Mouse (Mus musculus) right cerebral cortex, adult 2 months (tissue): ENCODE results near the gene Fthl17b.
"Not testable (repeated sequence)": the region's sequence is repeated elsewhere in the genome, so short reads cannot be mapped to it uniquely, and the experiment has no call there.

Experiments
- DNase-seq, 2 experiments: peaks; one replicate each; pipeline ENCODE4 v3.0.0; 2021 to 2022; ENCODE audit warnings: low spot score in 2 of 2

The Fthl17b gene

GRCm38 (mm10) chrX:8962875-8963274 is at the start of gene Fthl17b:
Gene Fthl17b, minus strand, starts transcription at chrX:8962975.
- not testable (repeated sequence) for DNase-seq

- DNase-seq = not testable (repeated sequence)
Measured at GRCm38 (mm10) chrX:8986655-8987054, 23.9 kb upstream of the Fthl17b start, which contains the start of gene Fthl17d. Gene Fthl17d, minus strand, starts transcription at chrX:8986755.

GRCm38 (mm10) chrX:8976459-8976858 is 13.7 kb upstream of the Fthl17b start, which contains the start of gene Fthl17c:
Gene Fthl17c, minus strand, starts transcription at chrX:8976559.
- not testable (repeated sequence) for DNase-seq

DNA sequence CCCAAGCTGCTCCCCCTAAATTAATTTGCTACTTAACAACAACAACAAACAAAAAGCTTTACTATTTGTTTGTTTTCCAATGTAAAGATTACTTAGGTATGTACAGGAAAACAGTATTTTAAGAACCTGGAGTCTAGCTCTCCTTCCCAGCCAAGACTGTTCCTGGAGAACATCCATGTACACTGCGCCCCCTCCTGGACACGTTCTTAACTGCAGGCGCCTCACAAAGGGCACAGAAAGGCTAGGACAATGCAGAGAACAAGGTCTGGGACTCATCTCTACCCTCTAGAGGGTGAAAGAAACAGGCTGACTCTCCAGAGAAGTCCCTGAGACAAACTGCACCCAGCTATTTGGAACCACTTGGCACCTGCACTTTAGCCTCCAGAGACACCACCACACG is 1.8 kb upstream of the Fthl17b start:
- DNase-seq = peak; percentile 3 to 5

DNA sequence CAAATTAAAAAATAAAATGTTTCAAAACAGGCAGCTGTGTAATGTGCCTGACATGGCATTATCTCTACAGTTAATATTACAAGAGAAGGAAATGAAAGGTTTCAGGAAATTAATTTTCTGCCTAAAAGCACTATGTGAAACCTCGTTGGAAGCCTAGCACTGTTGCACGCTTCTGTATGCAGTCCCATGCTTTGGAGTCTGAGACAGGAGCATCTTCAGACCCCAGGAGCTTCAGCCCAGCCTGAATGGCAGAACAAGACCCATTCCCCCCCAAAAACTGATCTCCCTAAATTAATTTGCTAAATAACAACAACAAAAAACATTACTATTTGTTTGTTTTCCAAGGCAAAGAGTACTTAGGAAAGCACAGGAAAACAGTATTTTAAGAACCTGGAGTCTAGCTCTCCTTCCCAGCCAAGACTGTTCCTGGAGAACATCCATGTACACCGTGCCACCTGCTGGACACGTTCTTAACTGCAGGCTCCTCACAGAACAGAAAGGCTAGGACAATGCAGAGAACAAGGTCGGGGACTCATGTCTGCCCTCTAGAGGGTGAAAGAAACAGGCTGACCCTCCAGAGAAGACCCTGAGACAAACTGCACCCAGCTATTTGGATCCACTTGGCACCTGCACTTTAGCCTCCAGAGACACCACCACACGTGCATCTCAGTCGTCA is 14.5 kb downstream of the Fthl17b start:
- DNase-seq = peak; percentile 91 to 93

DNA sequence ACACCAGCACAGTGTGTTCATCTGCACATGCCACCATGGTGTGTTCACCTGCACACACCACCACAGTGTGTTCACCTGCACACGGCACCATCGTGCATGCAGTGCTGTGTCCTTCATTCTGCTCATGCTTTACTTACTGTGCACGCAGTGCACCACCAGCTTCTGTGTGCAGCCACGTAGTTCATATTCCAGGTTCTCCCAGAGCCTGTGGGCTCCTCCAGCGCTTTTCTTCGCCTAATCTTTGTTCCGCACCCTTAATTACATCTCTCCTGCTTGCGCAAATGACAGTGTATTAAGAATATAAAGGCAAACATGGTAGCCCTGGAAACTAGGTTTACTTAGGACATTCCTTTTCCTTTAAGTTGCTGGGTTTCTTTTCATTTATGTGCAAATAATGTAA is 18.7 kb downstream of the Fthl17b start:
- no peak for DNase-seq

DNA sequence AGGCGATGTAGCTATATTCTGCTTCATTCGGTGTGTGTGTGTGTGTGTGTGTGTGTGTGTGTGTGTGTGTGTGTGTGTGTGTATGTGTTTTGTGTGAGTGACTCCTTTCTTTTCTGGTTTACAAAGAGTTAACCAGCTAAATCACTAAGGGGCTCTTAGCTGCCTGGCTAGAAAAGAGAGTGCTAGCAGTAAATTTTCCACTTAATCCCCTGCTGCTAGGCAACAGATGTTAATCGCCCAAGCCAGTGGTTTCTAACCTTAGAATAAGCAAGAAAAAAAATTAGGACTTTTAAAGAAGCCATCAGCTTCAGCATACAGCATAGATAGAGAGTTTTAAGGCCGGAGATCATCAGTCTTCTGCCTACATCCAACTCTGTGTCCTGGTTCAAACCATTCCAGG is 35.5 kb downstream of the Fthl17b start:
- DNase-seq = no peak

DNA sequence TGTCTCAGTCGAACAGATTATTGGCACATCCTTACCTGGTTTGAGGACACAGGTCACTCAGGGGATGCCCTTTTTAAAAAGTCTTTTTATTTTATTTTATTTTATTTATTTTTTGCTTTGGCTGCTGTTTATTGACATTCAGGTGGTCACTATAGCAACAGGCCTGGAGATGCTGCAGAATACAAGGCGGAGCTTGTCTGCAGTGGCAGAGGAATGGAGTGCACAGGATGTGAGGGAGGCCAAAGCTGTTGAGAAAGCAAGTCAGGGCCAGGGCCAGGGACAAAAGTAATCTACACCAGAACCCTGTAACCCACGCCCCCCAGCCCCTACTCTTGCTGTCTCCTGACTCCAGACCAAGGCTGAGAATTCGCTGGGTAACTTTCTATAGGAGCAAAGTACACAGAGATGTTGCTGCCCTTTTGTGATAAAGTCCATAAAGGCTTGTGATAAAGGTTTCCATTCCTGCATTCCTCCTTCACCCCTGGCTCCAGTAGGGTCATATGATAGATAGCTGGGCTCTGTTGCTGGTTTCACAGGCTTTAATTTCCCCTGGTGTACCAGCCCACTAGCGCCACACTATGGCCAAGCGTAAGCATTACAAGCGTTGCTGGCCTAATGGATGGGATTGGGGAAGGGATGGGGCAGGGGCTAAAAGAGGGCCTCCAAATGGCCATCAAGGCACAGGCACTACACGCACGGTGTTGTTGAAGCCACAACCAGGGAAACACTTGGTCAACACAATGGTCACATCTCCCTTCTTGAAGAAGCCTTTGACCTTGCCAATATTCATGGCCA is 40.8 kb downstream of the Fthl17b start:
- DNase-seq = no peak

GRCm38 (mm10) chrX:8921080-8921479 is 41.7 kb downstream of the Fthl17b start:
- DNase-seq = no peak
